Mouse (Mus musculus) forebrain, embryonic 14.5 days (tissue): ENCODE data around the gene Usp21. TPM values are rescaled to one million over a fixed set of nuclear protein-coding genes. Genes with fewer than 3 reads are reported as not detected.
A peak's percentile ranks its signal among the peaks of the same experiment; 100 is the strongest.
"Not testable (repeated sequence)": the region's sequence is repeated elsewhere in the genome, so short reads cannot be mapped to it uniquely, and the experiment has no call there.

Experiments
- ATAC-seq: fragments of 200-750 bp; cut with Nextera tagmentation; 2 replicates; pipeline ENCODE4 v1.8.0; 2017; ENCODE audit warnings: mild to moderate bottlenecking, moderate library complexity
- DNase-seq: peaks from one replicate; pipeline ENCODE4 v3.0.0-alpha.2; 2015; ENCODE audit warnings: low spot score
- H3K27ac ChIP-seq: fragments of 300-500 bp; sonication (generic); 2 replicates; pipeline ENCODE4 v1.5.1; 2014; ENCODE audit warnings: low read depth, mild to moderate bottlenecking, control low read depth, low read length, moderate library complexity
- H3K27me3 ChIP-seq: fragments of 300-500 bp; sonication (generic); replicated peaks from 2 replicates; pipeline ENCODE4 v1.6.1; 2014; ENCODE audit warnings: low read length, control low read depth, mixed read lengths; ENCODE audit not compliant: control insufficient read depth, insufficient read depth
- H3K36me3 ChIP-seq: fragments of 300-500 bp; sonication (generic); 2 replicates; pipeline ENCODE4 v1.6.1; 2014; ENCODE audit warnings: low read length, control low read depth; ENCODE audit not compliant: control insufficient read depth, insufficient read depth
- H3K4me1 ChIP-seq: fragments of 300-500 bp; sonication (generic); 2 replicates; pipeline ENCODE4 v1.6.1; 2014; ENCODE audit warnings: antibody characterized with exemption, low read length, control low read depth; ENCODE audit not compliant: control insufficient read depth, insufficient read depth
- H3K4me2 ChIP-seq: fragments of 300-500 bp; sonication (generic); 2 replicates; pipeline ENCODE4 v1.6.1; 2014; ENCODE audit warnings: mild to moderate bottlenecking, control low read depth, low read length
- H3K4me3 ChIP-seq: fragments of 300-500 bp; sonication (generic); 2 replicates; pipeline ENCODE4 v1.5.1; 2014; ENCODE audit warnings: low read depth, low read length, control low read depth
- H3K9ac ChIP-seq: fragments of 300-500 bp; sonication (generic); 2 replicates; pipeline ENCODE4 v1.6.1; 2014; ENCODE audit warnings: mild to moderate bottlenecking, low read length, control low read depth, moderate library complexity
- H3K9me3 ChIP-seq: fragments of 300-500 bp; sonication (generic); replicated peaks from 2 replicates; pipeline ENCODE4 v1.6.1; 2016; ENCODE audit warnings: low read length, control low read depth, mixed read lengths; ENCODE audit not compliant: control insufficient read depth
- WGBS: fragments of 180-500 bp; shearing (Covaris S2); extraction: QIAGEN DNeasy Blood & Tissue Kit; methylation state at CpG from one replicate; pipeline ENCODE4 v1.1.7; 2014; 5-methylcytosine and 5-hydroxymethylcytosine counted together
- polyA plus RNA-seq: library from polyadenylated mRNA; unstranded; fragments of >200 nt; fragmentation: Nextera tagmentation; extraction: Ambion mirVana; gene quantifications from 2 replicates; pipeline ENCODE4 v1.2.1, GENCODE M21; 2014

The Usp21 gene
- polyA plus RNA-seq, 1 experiment from 2014 or later: 89.9 TPM

- Histone ChIP-seq H3K27me3 (no peaks in the 10 kb centered on the region), H3K9ac (no peak overlapping the region), H3K36me3 (0 out of 2 replicates have a peak, but pooled peaks cover 3% of the 10 kb centered on the region), H3K4me3 (no peak overlapping the region), H3K4me1 (no peaks in the 10 kb centered on the region; the same call in 1 of the 2 replicates), H3K9me3 (no peaks in the 10 kb centered on the region), H3K4me2 (no peak overlapping the region), H3K27ac (no peak overlapping the region)
- DNase-seq: peak; percentile 73
- ATAC-seq: 0 out of 2 replicates have a peak, but pooled peaks have one; percentile 29
These were observed 33.6 kb upstream of the Usp21 start for GRCm38 (mm10) chr1:171321415-171321814.

GRCm38 (mm10) chr1:171320151-171320550 lies 32.4 kb upstream of the Usp21 start:
- no peaks in the 10 kb centered on the region for H3K9me3 ChIP-seq
- no peak for DNase-seq
- ATAC-seq: no peak
- no peaks in the 10 kb centered on the region for H3K4me1 ChIP-seq
- H3K27me3 ChIP-seq: no peaks in the 10 kb centered on the region
- H3K9ac ChIP-seq: no peak overlapping the region
- no peaks in the 10 kb centered on the region for H3K36me3 ChIP-seq
- no peak overlapping the region for H3K27ac ChIP-seq
- no peak overlapping the region for H3K4me3 ChIP-seq
- no peak overlapping the region for H3K4me2 ChIP-seq
- 12% methylated on average over 5 of the region's 5 CpGs for WGBS

GRCm38 (mm10) chr1:171319748-171320147 lies 32.0 kb upstream of the Usp21 start:
- no peak for ATAC-seq
- H3K9me3 ChIP-seq: no peaks in the 10 kb centered on the region
- H3K27ac ChIP-seq: no peak overlapping the region
- DNase-seq: no peak
- H3K4me1 ChIP-seq: no peaks in the 10 kb centered on the region
- H3K9ac ChIP-seq: no peak overlapping the region
- H3K27me3 ChIP-seq: no peaks in the 10 kb centered on the region
- H3K4me2 ChIP-seq: no peak overlapping the region
- H3K4me3 ChIP-seq: no peak overlapping the region
- no peaks in the 10 kb centered on the region for H3K36me3 ChIP-seq
- WGBS: 8% methylated on average over 7 of the region's 7 CpGs

GRCm38 (mm10) chr1:171309321-171309720 lies 21.5 kb upstream of the Usp21 start:
- Histone ChIP-seq H3K9me3 (no peaks in the 10 kb centered on the region), H3K27me3 (no peaks in the 10 kb centered on the region), H3K9ac (no peak overlapping the region), H3K4me2 (no peak overlapping the region), H3K4me3 (no peak overlapping the region), H3K27ac (no peak overlapping the region), H3K4me1 (no peaks in the 10 kb centered on the region), H3K36me3 (no peaks in the 10 kb centered on the region)
- 67% methylated on average over 2 of the region's 2 CpGs for WGBS
- ATAC-seq (no peak), DNase-seq (no peak)

GRCm38 (mm10) chr1:171306157-171306556 lies 18.4 kb upstream of the Usp21 start:
- not testable (repeated sequence) for H3K4me1 ChIP-seq, DNase-seq, H3K9me3 ChIP-seq, H3K9ac ChIP-seq, H3K36me3 ChIP-seq, H3K27me3 ChIP-seq, H3K27ac ChIP-seq, H3K4me3 ChIP-seq, H3K4me2 ChIP-seq, ATAC-seq
- WGBS: 70% methylated on average over 5 of the region's 5 CpGs

- Histone ChIP-seq H3K4me3 (no peak overlapping the region), H3K9me3 (no peaks in the 10 kb centered on the region), H3K9ac (no peak overlapping the region), H3K4me1 (peaks cover 7% of the 10 kb centered on the region; the same call in 1 of the 2 replicates), H3K36me3 (no peaks in the 10 kb centered on the region), H3K4me2 (no peak overlapping the region), H3K27me3 (0 out of 2 replicates have a peak, but pooled peaks cover 3% of the 10 kb centered on the region), H3K27ac (no peak overlapping the region)
- no peak for DNase-seq
- WGBS: 63% methylated on average over 3 of the region's 3 CpGs
- ATAC-seq: no peak
These were observed 10.4 kb upstream of the Usp21 start for GRCm38 (mm10) chr1:171298226-171298625.

GRCm38 (mm10) chr1:171295063-171295402 lies 7.2 kb upstream of the Usp21 start:
- ATAC-seq: no peak; the same call in 1 of the 2 replicates
- Histone ChIP-seq H3K4me2 (peak overlapping the region; percentile 62), H3K4me3 (peak overlapping the region; percentile 78), H3K9me3 (no peaks in the 10 kb centered on the region), H3K36me3 (no peaks in the 10 kb centered on the region; the same call in 1 of the 2 replicates), H3K4me1 (peaks cover 8% of the 10 kb centered on the region; the same call in 1 of the 2 replicates), H3K27me3 (0 out of 2 replicates have a peak, but pooled peaks cover 3% of the 10 kb centered on the region), H3K27ac (peak overlapping the region; percentile 91), H3K9ac (peak overlapping the region; percentile 89)
- DNase-seq: no peak
- 17% methylated on average over 3 of the region's 3 CpGs for WGBS

GRCm38 (mm10) chr1:171294298-171295062 lies 6.7 kb upstream of the Usp21 start, which contains the start of gene Ufc1:
Gene Ufc1 (minus strand): TSS chr1:171295024.
- Histone ChIP-seq H3K9ac (peak within 1 kb of the TSS; percentile 89), H3K27me3 (0 out of 2 replicates have a peak, but pooled peaks cover 3% of the 10 kb centered on the region), H3K4me2 (peak within 1 kb of the TSS; percentile 62), H3K4me1 (peaks cover 8% of the 10 kb centered on the region; the same call in 1 of the 2 replicates), H3K36me3 (peaks cover 5% of the 10 kb centered on the region), H3K4me3 (peak within 1 kb of the TSS; percentile 78), H3K27ac (peak within 1 kb of the TSS; percentile 91), H3K9me3 (no peaks in the 10 kb centered on the region)
- under 1% methylated on average over 42 of the region's 42 CpGs for WGBS
- peak; percentile 93 for DNase-seq
- peak; percentile 90 for ATAC-seq

- Histone ChIP-seq H3K27me3 (0 out of 2 replicates have a peak, but pooled peaks cover 3% of the 10 kb centered on the region), H3K9ac (peak overlapping the region; percentile 89), H3K4me3 (peak overlapping the region; percentile 78), H3K9me3 (no peaks in the 10 kb centered on the region), H3K4me2 (peak overlapping the region; percentile 62), H3K27ac (peak overlapping the region; percentile 91; the same call in 1 of the 2 replicates), H3K36me3 (peaks cover 10% of the 10 kb centered on the region), H3K4me1 (peaks cover 8% of the 10 kb centered on the region; the same call in 1 of the 2 replicates)
- no peak for DNase-seq
- WGBS: 51% methylated on average over 5 of the region's 5 CpGs
- ATAC-seq: no peak
These were observed 6.1 kb upstream of the Usp21 start for GRCm38 (mm10) chr1:171293906-171294297.
